Mouse (Mus musculus): ENCODE data around the gene Vps13c.

DNA sequence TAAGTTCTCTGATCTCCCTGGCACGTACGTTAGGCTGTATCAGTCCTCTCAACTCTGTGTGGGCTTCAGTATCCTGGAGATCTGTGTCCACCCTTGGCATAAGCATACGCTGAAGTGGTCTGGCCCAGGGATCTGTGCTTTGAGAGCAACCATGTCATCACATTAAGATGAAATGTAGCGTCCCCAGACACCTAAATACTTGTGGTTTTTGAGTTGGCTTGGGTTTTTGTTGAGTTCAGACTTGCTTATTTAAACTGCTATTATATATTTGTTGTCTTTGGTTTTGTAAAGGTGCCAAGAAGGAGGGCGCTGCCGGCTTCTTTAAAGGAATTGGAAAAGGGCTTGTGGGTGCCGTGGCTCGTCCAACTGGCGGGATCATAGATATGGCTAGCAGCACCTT lies 135.3 kb downstream of the Vps13c start:
- no peak for TF ChIP-seq CTCF (IDR thresholded peaks at IDR 0.05; ENCODE audit: insufficient read depth, low read depth, low read length)
- TF ChIP-seq POLR2A (IDR thresholded peaks at IDR 0.05; ENCODE audit: insufficient read depth, low read depth, low read length) = no peak
